ENCODE assay signal across 1 mouse cellular context in the genomic region with DNA sequence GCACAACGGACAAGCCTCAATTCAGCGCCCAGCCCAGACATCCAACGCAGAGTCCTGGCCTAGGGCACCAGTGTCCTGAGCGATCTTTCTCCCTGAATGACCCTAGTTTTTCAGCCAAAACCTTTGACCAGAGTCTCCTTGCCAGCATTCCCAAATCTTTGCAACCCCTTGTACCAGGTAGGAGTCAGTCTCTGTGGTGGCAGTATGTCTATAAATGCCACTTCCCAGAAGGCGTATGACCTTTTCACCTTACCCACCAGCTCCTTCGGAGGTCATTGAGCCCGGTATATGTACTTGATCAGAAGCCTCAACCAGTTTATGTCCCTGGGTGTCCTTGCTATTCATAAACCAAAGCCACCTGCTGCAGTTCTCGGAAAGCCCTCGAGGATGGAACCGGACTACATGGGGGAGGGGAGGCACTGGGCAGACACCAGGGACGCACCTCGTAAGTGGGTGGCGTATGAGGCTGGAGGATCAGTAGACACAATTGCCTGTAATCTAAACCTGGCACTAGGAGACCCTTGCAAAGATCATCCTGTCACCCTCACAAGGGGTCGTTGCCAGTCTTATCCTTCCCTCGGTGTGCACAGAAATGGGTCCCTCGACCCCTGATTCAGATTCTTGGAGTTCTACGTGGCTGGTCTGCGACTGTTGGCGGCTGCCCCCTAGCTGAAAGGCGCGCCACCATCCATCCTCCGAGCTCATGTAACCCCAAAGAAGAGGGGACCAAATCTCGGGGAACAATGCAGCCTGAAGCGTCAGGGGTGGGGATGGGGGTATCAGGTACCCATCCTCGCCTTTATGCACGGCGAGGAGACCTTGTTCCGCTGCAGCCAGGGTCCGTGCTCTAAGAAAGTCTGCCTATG.
TF ChIP-seq lines count a peak whose summit lies in the region.

No protein-coding gene starts in this region.

TF ChIP-seq in myocyte, 11 proteins besides CTCF, POLR2A, EP300 and RAD21 (continued from another document):
- no peak for TF ChIP-seq CEBPB (IDR thresholded peaks at IDR 0.05; ENCODE audit: insufficient read depth, poor library complexity, severe bottlenecking)
- TF ChIP-seq REST (IDR thresholded peaks at IDR 0.05; ENCODE audit: insufficient read depth, insufficient read length), result no peak
